Mouse (Mus musculus) common myeloid progenitor, adult 5-6 weeks (primary cell): Measurements from ENCODE around the gene Ppp3ca. TPM values are rescaled to one million over a fixed set of nuclear protein-coding genes. Genes with fewer than 3 reads are reported as not detected.

ENCODE experiments used
- ATAC-seq: replicated peaks from 2 replicates; pipeline ENCODE4 v1.8.0; 2016; ENCODE audit warnings: low read depth, mild to moderate bottlenecking, moderate TSS enrichment, inconsistent platforms; ENCODE audit not compliant: poor library complexity, severe bottlenecking
- total RNA-seq: library from RNA; stranded (forward); fragments of 200-1000, 187-1606 nt; gene quantifications from 2 replicates; pipeline ENCODE4 v1.2.3, GENCODE M21; 2017

Ppp3ca gene
- total RNA-seq, 1 experiment from 2014 or later = 45.0 TPM

- ATAC-seq = no peak
These were observed 290.4 kb downstream of the Ppp3ca start for GRCm38 (mm10) chr3:136960314-136960713.

- no peak for ATAC-seq
These were observed 296.9 kb downstream of the Ppp3ca start for GRCm38 (mm10) chr3:136966786-136967185.

- no peak for ATAC-seq
These were observed 297.6 kb downstream of the Ppp3ca start for GRCm38 (mm10) chr3:136967510-136967909.

DNA sequence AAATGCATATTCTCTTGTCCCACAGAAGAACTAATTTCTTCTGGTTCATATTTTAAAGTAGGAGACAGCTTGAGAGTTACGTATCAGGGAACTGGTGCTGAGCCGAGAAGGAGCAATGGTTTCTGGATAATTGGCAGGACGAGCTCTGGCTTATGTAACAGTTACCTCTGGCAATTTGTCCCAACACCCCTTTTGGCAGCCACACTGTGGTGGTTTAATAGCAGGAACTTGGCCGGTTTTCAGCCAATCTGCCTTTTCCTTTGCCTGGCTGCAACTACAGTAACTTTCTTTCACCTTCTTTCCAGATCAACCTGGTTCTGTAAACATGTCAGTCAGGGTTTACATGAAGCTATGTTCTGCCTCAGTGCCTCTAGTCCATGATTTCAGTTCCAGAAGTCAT is 299.9 kb downstream of the Ppp3ca start:
- ATAC-seq = no peak

GRCm38 (mm10) chr3:136977859-136978258 is 307.9 kb downstream of the Ppp3ca start:
- ATAC-seq = no peak

- ATAC-seq = no peak
These were observed 311.1 kb downstream of the Ppp3ca start for GRCm38 (mm10) chr3:136980915-136981588.

- no peak for ATAC-seq
These were observed 311.6 kb downstream of the Ppp3ca start for GRCm38 (mm10) chr3:136981589-136981924.

DNA sequence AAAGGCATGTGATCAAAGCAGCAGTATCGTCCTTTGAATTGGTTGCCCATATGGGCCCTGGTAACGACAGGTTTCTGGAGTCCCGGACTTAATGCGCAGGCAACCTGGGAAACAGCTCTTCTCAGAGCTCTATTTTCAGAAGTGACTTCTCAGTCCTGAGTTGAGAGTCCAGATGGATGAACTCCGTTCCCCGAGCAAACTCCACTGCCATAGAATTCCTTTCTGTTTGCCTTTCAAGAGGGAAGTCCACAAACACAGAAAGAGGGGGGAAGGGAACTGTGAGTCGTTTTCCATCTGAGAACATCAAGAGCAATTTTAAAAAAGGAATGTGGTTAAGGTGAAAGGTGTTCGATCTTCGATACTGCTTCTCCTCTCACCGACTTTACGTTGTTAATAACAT is 312.1 kb downstream of the Ppp3ca start:
- ATAC-seq = no peak

- no peak for ATAC-seq
These were observed 316.4 kb downstream of the Ppp3ca start for GRCm38 (mm10) chr3:136986096-136986881.
